Mouse (Mus musculus) liver, embryonic 16.5 days (tissue): Measurements from ENCODE around the gene Babam1. TPM values are rescaled to one million over a fixed set of nuclear protein-coding genes. Genes with fewer than 3 reads are reported as not detected.

Source experiments
- ATAC-seq: fragments of 200-750 bp; cut with Nextera tagmentation; 2 replicates; pipeline ENCODE4 v1.8.0; 2017; ENCODE audit warnings: low read depth, mild to moderate bottlenecking, moderate number of reproducible peaks, moderate library complexity
- H3K27ac ChIP-seq: fragments of 300-500 bp; sonication (generic); 2 replicates; pipeline ENCODE4 v1.5.1; 2014; ENCODE audit warnings: mild to moderate bottlenecking, low read length
- H3K27me3 ChIP-seq: fragments of 300-500 bp; sonication (generic); 2 replicates; pipeline ENCODE4 v1.6.1; 2014; ENCODE audit warnings: low read depth, low read length, mixed read lengths; ENCODE audit not compliant: control insufficient read depth, insufficient read depth
- H3K36me3 ChIP-seq: fragments of 300-500 bp; sonication (generic); 2 replicates; pipeline ENCODE4 v1.6.1; 2014; ENCODE audit warnings: mild to moderate bottlenecking; ENCODE audit not compliant: control insufficient read depth, insufficient read depth
- H3K4me1 ChIP-seq: fragments of 300-500 bp; sonication (generic); 2 replicates; pipeline ENCODE4 v1.6.1; 2014; ENCODE audit warnings: low read depth, low read length, mixed read lengths; ENCODE audit not compliant: control insufficient read depth
- H3K4me2 ChIP-seq: fragments of 300-500 bp; sonication (generic); 2 replicates; pipeline ENCODE4 v1.6.1; 2014; ENCODE audit warnings: low read depth, low read length, mixed read lengths
- H3K4me3 ChIP-seq: fragments of 300-500 bp; sonication (generic); 2 replicates; pipeline ENCODE4 v1.5.1; 2014; ENCODE audit warnings: low read depth, mild to moderate bottlenecking, low read length
- H3K9ac ChIP-seq: fragments of 300-500 bp; sonication (generic); 2 replicates; pipeline ENCODE4 v1.6.1; 2014; ENCODE audit warnings: low read depth, low read length
- H3K9me3 ChIP-seq: fragments of 300-500 bp; sonication (generic); replicated peaks from 2 replicates; pipeline ENCODE4 v1.6.1; 2016; ENCODE audit warnings: low read length; ENCODE audit not compliant: control insufficient read depth
- WGBS: fragments of 180-500 bp; shearing (Covaris S2); extraction: QIAGEN DNeasy Blood & Tissue Kit; methylation state at CpG from one replicate; pipeline ENCODE4 v1.1.7; 2014; ENCODE audit not compliant: insufficient replicate concordance; 5-methylcytosine and 5-hydroxymethylcytosine counted together
- polyA plus RNA-seq: library from polyadenylated mRNA; unstranded; fragments of >200 nt; fragmentation: Nextera tagmentation; extraction: Ambion mirVana; gene quantifications from 2 replicates; pipeline ENCODE4 v1.2.1, GENCODE M21; 2015

The Babam1 gene
- polyA plus RNA-seq, 1 experiment from 2014 or later = 48.2 TPM

GRCm38 (mm10) chr8:71370711-71371235 is 25.9 kb upstream of the Babam1 start:
- WGBS = 9% methylated on average over 5 of the region's 5 CpGs
- Histone ChIP-seq H3K4me2 (peak overlapping the region; percentile 56), H3K9me3 (no peaks in the 10 kb centered on the region), H3K27ac (no peak overlapping the region; the same call in 1 of the 2 replicates), H3K9ac (peak overlapping the region; percentile 4; the same call in 1 of the 2 replicates), H3K4me1 (peaks cover 38% of the 10 kb centered on the region), H3K4me3 (peak overlapping the region; percentile 85), H3K36me3 (no peaks in the 10 kb centered on the region; the same call in 1 of the 2 replicates), H3K27me3 (no peaks in the 10 kb centered on the region)
- no peak for ATAC-seq

- no peaks in the 10 kb centered on the region; the same call in 1 of the 2 replicates for H3K36me3 ChIP-seq
- peak within 1 kb of the TSS; percentile 56 for H3K4me2 ChIP-seq
- WGBS = under 1% methylated on average over 66 of the region's 68 CpGs
- H3K4me1 ChIP-seq = peaks cover 41% of the 10 kb centered on the region
- no peaks in the 10 kb centered on the region for H3K9me3 ChIP-seq
- ATAC-seq = peak; percentile 89
- H3K27ac ChIP-seq = peak within 1 kb of the TSS; percentile 90
- H3K4me3 ChIP-seq = peak within 1 kb of the TSS; percentile 85
- H3K27me3 ChIP-seq = peaks cover 5% of the 10 kb centered on the region; the same call in 1 of the 2 replicates
- H3K9ac ChIP-seq = peak within 1 kb of the TSS; percentile 83
Measured at GRCm38 (mm10) chr8:71371236-71371848, 25.3 kb upstream of the Babam1 start, which contains the start of gene Ocel1. Gene Ocel1, plus strand, starts transcription at chr8:71371298.

DNA sequence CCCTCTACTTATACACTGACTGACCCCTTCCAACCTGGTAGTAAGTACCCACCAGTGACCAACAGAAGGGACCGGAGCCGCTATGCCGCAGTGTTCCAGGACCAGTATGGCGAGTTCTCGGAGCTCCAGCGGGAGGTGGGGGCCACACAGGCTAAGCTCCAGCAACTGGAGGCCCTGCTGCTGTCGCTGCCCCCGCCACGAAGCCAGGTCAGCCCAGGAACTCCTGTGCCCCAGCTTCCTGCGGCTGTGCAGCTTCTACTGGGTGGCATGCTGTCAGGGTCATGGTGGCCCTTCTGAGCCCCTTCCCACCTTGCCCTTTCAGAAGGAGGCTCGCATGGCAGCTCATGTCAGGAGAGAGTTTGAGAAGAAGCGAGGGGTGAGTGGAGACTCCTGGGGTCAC is 24.2 kb upstream of the Babam1 start:
- H3K9ac ChIP-seq = no peak overlapping the region
- H3K9me3 ChIP-seq = no peaks in the 10 kb centered on the region
- H3K4me3 ChIP-seq = no peak overlapping the region
- 81% methylated on average over 12 of the region's 12 CpGs for WGBS
- H3K27me3 ChIP-seq = peaks cover 15% of the 10 kb centered on the region
- H3K36me3 ChIP-seq = no peaks in the 10 kb centered on the region; the same call in none of the 2 replicates
- H3K4me2 ChIP-seq = no peak overlapping the region
- H3K4me1 ChIP-seq = peaks cover 44% of the 10 kb centered on the region
- no peak overlapping the region for H3K27ac ChIP-seq
- ATAC-seq = no peak

DNA sequence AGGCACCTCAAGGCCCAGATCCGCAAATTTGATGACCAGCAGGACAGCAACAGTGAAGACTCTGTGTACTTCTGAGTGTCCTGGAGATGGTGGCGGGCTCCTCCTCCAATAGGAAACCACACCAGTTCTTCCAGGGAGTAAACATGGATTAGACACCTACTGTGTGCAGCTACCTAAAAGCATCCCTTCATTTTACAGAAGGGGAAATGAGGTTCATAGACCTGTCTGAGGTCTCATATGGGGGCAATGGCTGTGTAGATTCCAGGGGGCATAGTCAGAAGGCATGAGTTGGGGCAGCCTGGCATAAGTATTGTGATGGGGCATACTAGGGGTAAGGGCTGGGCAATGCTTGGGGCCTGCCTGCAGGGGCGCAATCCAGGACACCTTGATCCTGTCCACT is 23.7 kb upstream of the Babam1 start:
- H3K27ac ChIP-seq = no peak overlapping the region
- ATAC-seq = no peak
- peaks cover 39% of the 10 kb centered on the region for H3K4me1 ChIP-seq
- peaks cover 15% of the 10 kb centered on the region for H3K27me3 ChIP-seq
- no peak overlapping the region for H3K4me2 ChIP-seq
- no peak overlapping the region for H3K9ac ChIP-seq
- no peaks in the 10 kb centered on the region for H3K9me3 ChIP-seq
- 77% methylated on average over 3 of the region's 3 CpGs for WGBS
- H3K4me3 ChIP-seq = no peak overlapping the region
- no peaks in the 10 kb centered on the region; the same call in none of the 2 replicates for H3K36me3 ChIP-seq

GRCm38 (mm10) chr8:71374616-71375206 is 21.9 kb upstream of the Babam1 start:
- H3K4me2 ChIP-seq = no peak overlapping the region
- H3K4me1 ChIP-seq = peaks cover 32% of the 10 kb centered on the region
- no peak overlapping the region for H3K9ac ChIP-seq
- H3K36me3 ChIP-seq = no peaks in the 10 kb centered on the region; the same call in 1 of the 2 replicates
- no peak overlapping the region for H3K27ac ChIP-seq
- ATAC-seq = no peak
- H3K27me3 ChIP-seq = peaks cover 28% of the 10 kb centered on the region
- no peaks in the 10 kb centered on the region for H3K9me3 ChIP-seq
- WGBS = 66% methylated on average over 17 of the region's 17 CpGs
- H3K4me3 ChIP-seq = no peak overlapping the region

GRCm38 (mm10) chr8:71375581-71376422 is 20.9 kb upstream of the Babam1 start:
- H3K9me3 ChIP-seq = no peaks in the 10 kb centered on the region
- ATAC-seq = peak; percentile 6
- H3K4me2 ChIP-seq = peak overlapping the region; percentile 62
- WGBS = 12% methylated on average over 73 of the region's 74 CpGs
- H3K27me3 ChIP-seq = peaks cover 38% of the 10 kb centered on the region
- peaks cover 28% of the 10 kb centered on the region for H3K4me1 ChIP-seq
- peak overlapping the region; percentile 33 for H3K4me3 ChIP-seq
- no peak overlapping the region for H3K27ac ChIP-seq
- H3K9ac ChIP-seq = 0 out of 2 replicates have a peak overlapping the region, but pooled peaks have one; percentile 7
- no peaks in the 10 kb centered on the region; the same call in 1 of the 2 replicates for H3K36me3 ChIP-seq

- H3K4me3 ChIP-seq = no peak overlapping the region
- no peaks in the 10 kb centered on the region; the same call in 1 of the 2 replicates for H3K36me3 ChIP-seq
- 0 out of 2 replicates have a peak overlapping the region, but pooled peaks have one; percentile 7 for H3K9ac ChIP-seq
- no peak for ATAC-seq
- H3K27me3 ChIP-seq = peaks cover 46% of the 10 kb centered on the region
- no peak overlapping the region for H3K27ac ChIP-seq
- H3K9me3 ChIP-seq = no peaks in the 10 kb centered on the region
- H3K4me2 ChIP-seq = peak overlapping the region; percentile 62; the same call in 1 of the 2 replicates
- H3K4me1 ChIP-seq = peaks cover 32% of the 10 kb centered on the region
- WGBS = 59% methylated on average over 8 of the region's 8 CpGs
Measured at GRCm38 (mm10) chr8:71376423-71377030, 20.1 kb upstream of the Babam1 start.

GRCm38 (mm10) chr8:71379008-71379407 is 17.7 kb upstream of the Babam1 start:
- Histone ChIP-seq H3K9me3 (no peaks in the 10 kb centered on the region), H3K27ac (no peak overlapping the region), H3K27me3 (peaks cover 59% of the 10 kb centered on the region), H3K9ac (no peak overlapping the region), H3K4me2 (peak overlapping the region; percentile 73), H3K4me3 (peak overlapping the region; percentile 70), H3K36me3 (no peaks in the 10 kb centered on the region; the same call in 1 of the 2 replicates), H3K4me1 (peaks cover 31% of the 10 kb centered on the region)
- ATAC-seq = no peak
- WGBS = 54% methylated on average over 4 of the region's 4 CpGs
